Mouse (Mus musculus) megakaryocyte, embryonic 14.5 days (primary cell): ENCODE data around the gene Fam186b. TPM values are rescaled to one million over a fixed set of nuclear protein-coding genes. Genes with fewer than 3 reads are reported as not detected.
"Not testable (repeated sequence)": the region's sequence is repeated elsewhere in the genome, so short reads cannot be mapped to it uniquely, and the experiment has no call there.

Experiments
- H3K27me3 ChIP-seq: replicated peaks from 2 replicates; pipeline ENCODE3; 2012; ENCODE audit warnings: inconsistent platforms
- H3K36me3 ChIP-seq: replicated peaks from 2 replicates; pipeline ENCODE3; 2012; ENCODE audit warnings: low read length, inconsistent platforms, mixed read lengths
- H3K4me1 ChIP-seq: 2 replicates; pipeline ENCODE4 v1.6.1; 2012; ENCODE audit warnings: inconsistent platforms
- H3K4me3 ChIP-seq: replicated peaks from 2 replicates; pipeline ENCODE3; 2012; ENCODE audit warnings: moderate library complexity, mild to moderate bottlenecking, inconsistent platforms
- H3K9me3 ChIP-seq: 2 replicates; pipeline ENCODE4 v1.6.1; 2012; ENCODE audit warnings: inconsistent platforms
- FLI1 ChIP-seq: IDR thresholded peaks from 2 replicates; pipeline ENCODE4 v1.6.1; 2012; ENCODE audit warnings: low read length, inconsistent platforms, mixed read lengths
- GATA1 ChIP-seq: IDR thresholded peaks from 3 replicates; pipeline ENCODE4 v1.6.1; 2012; ENCODE audit warnings: mixed read lengths, low read length, inconsistent platforms, borderline replicate concordance
- polyA plus RNA-seq: library from polyadenylated mRNA; stranded (reverse); fragments of >175 nt; gene quantifications from 2 replicates; pipeline ENCODE4 v1.2.3, GENCODE M21; 2012; ENCODE audit warnings: low replicate concordance; ENCODE audit not compliant: insufficient read depth

The Fam186b gene
- polyA plus RNA-seq, 1 experiment, result not detected

DNA sequence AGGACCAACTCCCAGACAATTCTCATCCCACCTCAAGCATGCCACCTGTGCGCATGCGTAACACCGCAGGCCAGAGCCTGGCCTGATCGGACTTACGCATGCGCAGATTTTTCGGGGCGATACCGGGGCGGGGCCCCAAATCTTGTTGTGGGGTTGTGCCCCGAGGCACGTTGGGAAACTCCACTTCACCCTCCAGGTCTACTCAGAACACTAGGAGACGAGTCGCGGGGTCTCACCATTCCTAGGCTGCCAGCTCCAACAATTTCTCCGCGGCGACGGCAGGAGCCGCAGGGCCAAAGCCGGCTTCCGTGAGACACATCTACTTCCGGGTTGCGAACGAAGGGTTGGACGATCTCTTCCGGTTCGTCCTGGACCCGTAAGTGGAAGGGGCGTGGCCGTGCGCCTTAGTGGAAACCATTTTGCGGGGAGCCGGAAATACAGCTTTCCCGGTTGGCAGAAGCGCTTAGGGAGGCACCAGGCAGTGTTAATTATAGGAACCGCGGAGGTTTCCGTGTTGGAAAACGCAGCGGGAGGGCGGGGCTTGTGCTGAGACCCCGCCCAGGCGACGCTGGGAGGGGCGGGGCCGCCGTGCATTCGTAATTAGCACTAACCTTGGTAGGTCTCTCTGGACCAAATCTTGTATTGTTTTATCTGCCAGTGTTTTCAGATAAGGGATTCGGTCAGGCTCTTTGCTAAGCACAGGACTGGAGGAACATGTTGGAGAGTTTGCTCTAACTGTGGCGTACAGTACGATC is 43.9 kb downstream of the Fam186b start, which contains the start of gene Mcrs1:
Gene Mcrs1 (minus strand): TSS at position 336 of the 755 bp plus-strand sequence.
- TF ChIP-seq FLI1, result peak; percentile 64
- TF ChIP-seq GATA1, result peak; percentile 69; the same call in 1 of the 3 replicates
- Histone ChIP-seq H3K27me3 (no peaks in the 10 kb centered on the region), H3K36me3 (peaks cover 41% of the 10 kb centered on the region), H3K9me3 (no peaks in the 10 kb centered on the region), H3K4me3 (peak within 1 kb of the TSS; percentile 93), H3K4me1 (peaks cover 34% of the 10 kb centered on the region)

DNA sequence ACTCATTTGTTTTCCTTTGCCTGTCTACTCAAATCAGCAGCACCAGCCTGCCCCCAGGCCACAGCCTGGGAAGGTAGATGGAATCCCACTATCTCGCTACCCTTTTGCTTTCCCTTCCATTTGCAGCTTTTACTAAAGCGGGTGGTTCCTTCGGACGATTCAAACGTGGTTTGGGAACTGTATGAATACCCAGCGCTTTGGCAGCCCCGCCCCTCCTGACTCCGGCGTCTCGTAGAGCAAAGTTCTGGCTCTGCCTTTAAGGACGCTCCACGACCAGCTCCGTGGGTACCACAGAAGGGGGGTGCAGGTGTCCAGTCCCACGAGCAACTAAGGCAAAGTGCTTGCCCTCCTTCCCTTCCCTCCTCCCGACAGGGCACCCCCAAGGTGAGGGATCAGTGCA is 44.6 kb downstream of the Fam186b start:
- Histone ChIP-seq H3K4me3 (peak overlapping the region; percentile 89), H3K36me3 (peaks cover 48% of the 10 kb centered on the region), H3K4me1 (peaks cover 34% of the 10 kb centered on the region)
- H3K9me3 ChIP-seq, H3K27me3 ChIP-seq: not testable (repeated sequence)

DNA sequence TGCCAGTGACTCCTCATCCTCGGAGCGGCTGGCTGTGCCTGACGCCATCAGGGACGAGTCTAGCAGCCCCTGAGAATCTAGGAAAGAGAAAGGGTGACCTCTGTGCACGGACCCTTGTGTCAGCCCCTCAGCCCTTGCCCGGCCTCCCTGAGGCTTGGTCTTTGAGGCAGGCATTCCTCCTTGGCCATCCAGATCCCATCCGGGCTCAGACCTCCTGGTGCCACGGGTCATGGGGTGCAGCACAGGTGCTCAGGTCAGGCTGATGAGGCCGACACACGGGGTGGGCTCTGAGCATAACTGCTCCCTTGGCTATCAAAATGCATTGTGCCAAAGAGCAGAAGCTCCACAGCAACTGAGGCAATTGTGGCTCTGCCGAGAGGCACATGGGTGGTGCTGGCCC is 45.8 kb downstream of the Fam186b start:
- Histone ChIP-seq H3K9me3 (no peaks in the 10 kb centered on the region), H3K36me3 (peaks cover 55% of the 10 kb centered on the region), H3K4me3 (peak overlapping the region; percentile 23), H3K4me1 (peaks cover 30% of the 10 kb centered on the region), H3K27me3 (no peaks in the 10 kb centered on the region)
- TF ChIP-seq GATA1, result no peak
- TF ChIP-seq FLI1, result no peak

DNA sequence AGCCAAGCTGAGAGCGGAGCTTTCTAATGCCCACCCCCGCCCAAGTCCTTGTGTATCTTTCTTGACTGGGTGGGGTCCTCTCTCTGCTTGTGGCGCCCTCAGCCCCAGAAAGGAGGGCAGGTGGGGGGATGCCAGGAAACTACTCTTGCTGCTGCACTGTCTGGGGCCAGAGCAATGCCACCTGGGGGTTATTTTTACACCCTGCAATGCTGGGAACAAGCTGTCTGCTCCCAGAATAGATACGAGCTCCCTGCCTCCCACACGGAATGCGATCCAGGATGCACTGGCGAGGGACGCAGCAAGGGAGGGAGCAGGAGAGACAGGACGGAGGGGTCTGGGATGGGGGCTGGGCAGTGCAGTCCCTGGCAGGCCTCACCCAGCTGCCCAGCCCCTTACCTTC is 46.7 kb downstream of the Fam186b start:
- TF ChIP-seq FLI1 (no peak), GATA1 (no peak)
- Histone ChIP-seq H3K4me1 (peaks cover 20% of the 10 kb centered on the region), H3K9me3 (no peaks in the 10 kb centered on the region), H3K4me3 (no peak overlapping the region), H3K27me3 (no peaks in the 10 kb centered on the region), H3K36me3 (peaks cover 65% of the 10 kb centered on the region)

DNA sequence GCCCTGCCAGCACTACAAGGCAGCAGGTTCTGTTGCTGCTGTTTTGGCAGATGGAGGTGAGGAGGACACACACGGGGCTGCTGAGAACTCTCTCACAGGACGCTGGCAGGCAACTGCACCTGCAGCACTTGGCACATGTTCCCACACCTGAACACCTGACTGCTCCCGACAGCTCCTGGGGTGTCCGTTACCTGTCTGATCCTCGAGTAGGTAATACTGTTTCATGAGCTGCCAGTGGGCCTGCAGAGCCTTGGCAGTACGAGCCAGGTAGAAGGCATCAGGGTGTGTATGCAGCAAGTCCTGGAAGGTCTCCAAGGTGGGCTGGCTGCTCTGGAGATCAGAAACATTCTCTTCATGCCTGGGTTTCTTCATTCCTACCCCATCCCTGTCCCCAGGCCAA is 49.0 kb downstream of the Fam186b start:
- H3K9me3 ChIP-seq, H3K27me3 ChIP-seq, H3K4me3 ChIP-seq: not testable (repeated sequence)
- peaks cover 11% of the 10 kb centered on the region for H3K4me1 ChIP-seq
- H3K36me3 ChIP-seq, result peaks cover 84% of the 10 kb centered on the region

DNA sequence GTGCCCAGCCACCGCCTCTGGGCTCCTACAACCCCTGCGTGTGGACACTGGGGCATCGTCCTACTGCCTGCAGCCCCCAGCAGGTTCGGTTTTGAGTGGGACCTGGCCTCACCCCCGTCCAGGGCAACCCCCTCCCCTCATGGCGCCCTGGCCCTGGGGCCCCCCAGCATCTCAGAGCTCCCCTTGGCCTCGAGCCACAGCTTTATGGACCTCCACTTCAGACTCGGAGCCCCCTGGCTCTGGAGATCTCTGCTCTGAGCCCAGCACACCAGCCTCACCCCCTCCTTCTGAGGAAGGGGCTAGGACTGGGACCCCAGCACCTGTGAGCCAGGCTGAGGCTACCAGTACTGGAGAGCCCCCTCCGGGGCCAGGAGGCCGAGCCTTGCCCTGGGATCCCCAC is 53.6 kb downstream of the Fam186b start:
- Histone ChIP-seq H3K9me3 (no peaks in the 10 kb centered on the region), H3K27me3 (peaks cover 13% of the 10 kb centered on the region), H3K36me3 (peaks cover 63% of the 10 kb centered on the region), H3K4me1 (peaks cover 12% of the 10 kb centered on the region), H3K4me3 (no peak overlapping the region)
- no peak for TF ChIP-seq FLI1
- no peak for TF ChIP-seq GATA1

DNA sequence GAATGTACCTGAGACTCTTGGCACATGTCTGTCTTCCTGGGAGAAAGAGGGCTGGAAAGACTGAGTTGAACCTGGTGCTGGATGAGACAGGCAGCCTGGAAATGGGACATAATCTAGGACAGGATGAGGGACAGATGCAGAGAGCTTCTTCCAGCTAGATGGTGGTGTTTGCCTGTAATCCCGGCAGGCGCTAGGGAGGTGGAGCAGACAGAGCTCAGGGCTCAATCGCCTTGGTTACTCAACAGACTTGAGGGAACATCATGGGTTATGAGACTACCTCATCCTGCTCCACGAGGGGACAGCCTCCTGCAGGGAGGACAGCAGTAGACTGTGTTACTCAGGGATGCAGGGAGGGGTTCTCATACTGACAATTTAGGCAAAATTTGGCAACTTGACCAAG is 54.4 kb downstream of the Fam186b start:
- Histone ChIP-seq H3K4me1 (peaks cover 12% of the 10 kb centered on the region), H3K27me3 (peaks cover 19% of the 10 kb centered on the region), H3K4me3 (no peak overlapping the region), H3K36me3 (peaks cover 55% of the 10 kb centered on the region), H3K9me3 (no peaks in the 10 kb centered on the region)
- TF ChIP-seq FLI1 (no peak), GATA1 (no peak)

DNA sequence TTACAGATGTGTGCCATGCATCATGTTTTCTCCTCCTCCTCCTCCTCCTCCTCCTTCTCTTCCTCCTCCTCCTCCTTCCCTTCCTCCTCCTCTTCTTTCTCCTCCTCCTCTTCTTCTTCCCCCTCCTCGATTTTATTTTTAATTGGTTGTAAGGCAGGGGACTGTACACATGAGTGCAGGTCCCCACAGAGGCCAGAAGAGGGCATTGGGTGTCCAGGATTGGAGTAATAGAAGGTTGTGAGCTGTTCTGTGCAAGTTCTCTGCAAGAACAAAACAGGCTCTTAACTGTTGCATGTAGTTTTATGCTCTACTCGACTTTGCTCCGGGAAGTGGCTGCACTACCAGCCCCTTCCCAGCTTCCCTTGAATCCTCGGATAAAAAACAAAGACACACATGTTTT is 55.6 kb downstream of the Fam186b start:
- H3K9me3 ChIP-seq, result no peaks in the 10 kb centered on the region
- H3K4me3 ChIP-seq, result no peak overlapping the region
- TF ChIP-seq GATA1 (no peak), FLI1 (no peak)
- peaks cover 12% of the 10 kb centered on the region for H3K4me1 ChIP-seq
- H3K27me3 ChIP-seq, result peaks cover 28% of the 10 kb centered on the region
- peaks cover 44% of the 10 kb centered on the region for H3K36me3 ChIP-seq

DNA sequence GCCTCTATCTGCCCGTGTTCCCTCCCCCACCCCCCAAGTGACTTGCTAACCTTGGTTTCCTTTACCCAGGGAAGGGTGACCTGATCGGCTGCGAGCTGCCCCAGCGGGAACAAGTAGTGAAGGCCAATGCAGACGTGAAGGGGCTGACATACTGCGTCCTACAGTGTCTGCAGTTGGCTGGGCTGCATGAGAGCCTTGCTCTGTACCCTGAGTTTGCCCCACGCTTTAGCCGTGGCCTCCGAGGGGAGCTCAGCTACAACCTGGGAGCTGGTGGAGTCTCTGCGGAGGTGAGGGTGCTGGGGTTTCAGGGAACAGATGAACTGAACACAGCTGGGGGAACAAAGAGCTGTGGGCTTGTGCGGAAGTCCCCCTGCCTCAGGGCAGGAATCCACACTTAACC is 57.7 kb downstream of the Fam186b start:
- H3K27me3 ChIP-seq, result peaks cover 48% of the 10 kb centered on the region
- TF ChIP-seq FLI1 (no peak), GATA1 (no peak)
- peaks cover 12% of the 10 kb centered on the region for H3K4me1 ChIP-seq
- no peaks in the 10 kb centered on the region for H3K9me3 ChIP-seq
- H3K4me3 ChIP-seq, result no peak overlapping the region
- peaks cover 23% of the 10 kb centered on the region for H3K36me3 ChIP-seq

DNA sequence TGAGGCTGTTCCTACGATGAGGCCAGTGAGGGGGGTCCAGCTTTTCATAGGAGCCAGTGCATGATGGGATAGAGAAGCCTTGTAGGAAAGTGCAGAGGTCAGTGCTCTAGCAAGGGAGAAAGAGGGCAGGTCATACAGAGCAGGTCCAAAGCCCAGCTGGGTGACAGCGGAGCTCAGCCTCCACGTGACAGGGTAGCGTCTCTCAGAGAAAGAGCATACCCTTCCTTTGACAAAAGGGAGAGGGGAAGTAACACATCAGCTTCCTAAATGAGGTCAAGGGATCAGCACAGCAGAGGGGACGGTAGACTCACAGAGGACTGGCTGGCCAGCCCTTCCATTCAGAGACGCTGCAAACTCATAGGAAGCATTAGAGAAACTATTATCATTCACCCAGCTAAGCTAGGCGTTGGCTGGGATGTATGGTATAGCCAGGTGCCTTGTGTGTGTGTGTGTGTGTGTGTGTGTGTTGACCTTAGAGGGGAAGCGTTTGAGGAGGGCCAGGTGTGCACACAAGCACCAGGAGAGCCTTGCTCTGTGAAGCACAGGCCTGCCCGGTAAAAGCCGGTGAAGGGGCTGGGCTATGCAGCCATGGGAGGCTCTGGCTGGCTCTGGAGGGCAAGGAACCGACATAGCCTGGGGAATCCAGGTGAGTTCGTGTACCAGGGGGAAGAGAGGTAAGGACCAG is 61.2 kb downstream of the Fam186b start:
- Histone ChIP-seq H3K9me3 (no peaks in the 10 kb centered on the region), H3K4me3 (no peak overlapping the region), H3K36me3 (no peaks in the 10 kb centered on the region), H3K4me1 (peaks cover 9% of the 10 kb centered on the region), H3K27me3 (peaks cover 78% of the 10 kb centered on the region)
- TF ChIP-seq GATA1 (no peak), FLI1 (no peak)
